Mouse (Mus musculus): Measurements from ENCODE around the gene Npr2. TPM values are rescaled to one million over a fixed set of nuclear protein-coding genes. Genes with fewer than 3 reads are reported as not detected.

The Npr2 gene
- polyA plus RNA-seq, 1 experiment from 2014 or later: 4.9 TPM

DNA sequence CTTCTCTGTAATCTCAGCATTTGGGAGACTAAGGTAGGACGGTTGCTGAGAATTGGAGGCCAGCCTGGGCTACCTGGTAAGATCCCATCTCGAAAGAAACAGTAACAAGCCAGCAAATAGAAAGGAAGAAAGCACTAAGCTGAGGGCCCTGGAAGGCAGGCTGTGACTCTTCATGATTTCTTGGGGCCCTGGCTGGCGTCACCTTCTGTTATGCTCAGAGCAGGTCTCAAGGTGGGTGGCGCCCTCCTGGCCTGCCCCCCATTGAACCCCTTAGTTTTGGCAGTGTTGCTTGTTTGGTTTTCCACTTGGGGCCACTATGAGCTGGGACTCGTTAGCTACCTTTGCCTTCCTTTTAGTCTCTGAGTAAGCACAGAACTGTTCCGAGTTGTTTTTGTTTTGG, 5.0 kb downstream of the Npr2 start:
- Histone ChIP-seq H3K9ac (ENCODE audit: low read depth, low read length) (no peak overlapping the region), H3K36me3 (ENCODE audit: control insufficient read depth, insufficient read depth, low read length) (no peaks in the 10 kb centered on the region), H3K4me1 (ENCODE audit: control insufficient read depth, insufficient read depth, low read length) (peaks cover 9% of the 10 kb centered on the region), H3K4me2 (ENCODE audit: low read depth, low read length) (no peak overlapping the region), H3K4me3 (ENCODE audit: low read length) (no peak overlapping the region), H3K27me3 (replicated peaks; ENCODE audit: control insufficient read depth, insufficient read depth, low read length) (0 out of 2 replicates have a peak, but pooled peaks cover 3% of the 10 kb centered on the region), H3K27ac (ENCODE audit: low read length) (no peak overlapping the region), H3K9me3 (ENCODE audit: control insufficient read depth, low read length) (no peaks in the 10 kb centered on the region)
- 82% methylated on average over 6 of the region's 6 CpGs for WGBS
- ATAC-seq: no peak

DNA sequence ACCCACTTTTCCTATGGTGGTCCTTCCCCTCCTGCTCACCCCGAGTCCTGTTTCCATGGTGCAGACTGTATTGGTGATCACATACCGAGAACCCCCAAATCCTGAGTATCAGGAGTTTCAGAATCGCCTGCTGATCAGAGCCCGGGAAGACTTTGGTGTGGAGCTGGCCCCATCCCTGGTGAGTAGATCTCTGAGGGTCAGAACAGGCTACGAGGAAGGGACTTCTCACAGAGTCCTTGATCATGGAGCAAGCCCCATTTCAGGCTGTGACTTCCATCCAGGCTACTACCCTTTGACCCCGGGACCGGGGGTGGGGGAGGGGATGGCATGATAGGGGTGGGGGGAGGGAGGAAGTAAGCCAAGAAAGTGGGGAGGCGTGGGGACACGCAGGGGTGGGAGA, 8.3 kb downstream of the Npr2 start:
- no peak overlapping the region for H3K4me3 ChIP-seq (ENCODE audit: low read length)
- no peaks in the 10 kb centered on the region for H3K36me3 ChIP-seq (ENCODE audit: control insufficient read depth, insufficient read depth, low read length)
- H3K9me3 ChIP-seq (ENCODE audit: control insufficient read depth, low read length): no peaks in the 10 kb centered on the region
- ATAC-seq: no peak
- no peaks in the 10 kb centered on the region for H3K4me1 ChIP-seq (ENCODE audit: control insufficient read depth, insufficient read depth, low read length)
- 66% methylated on average over 9 of the region's 9 CpGs for WGBS
- H3K27ac ChIP-seq (ENCODE audit: low read length): no peak overlapping the region
- no peak overlapping the region for H3K9ac ChIP-seq (ENCODE audit: low read depth, low read length)
- H3K27me3 ChIP-seq (replicated peaks; ENCODE audit: control insufficient read depth, insufficient read depth, low read length): no peaks in the 10 kb centered on the region
- H3K4me2 ChIP-seq (ENCODE audit: low read depth, low read length): no peak overlapping the region

DNA sequence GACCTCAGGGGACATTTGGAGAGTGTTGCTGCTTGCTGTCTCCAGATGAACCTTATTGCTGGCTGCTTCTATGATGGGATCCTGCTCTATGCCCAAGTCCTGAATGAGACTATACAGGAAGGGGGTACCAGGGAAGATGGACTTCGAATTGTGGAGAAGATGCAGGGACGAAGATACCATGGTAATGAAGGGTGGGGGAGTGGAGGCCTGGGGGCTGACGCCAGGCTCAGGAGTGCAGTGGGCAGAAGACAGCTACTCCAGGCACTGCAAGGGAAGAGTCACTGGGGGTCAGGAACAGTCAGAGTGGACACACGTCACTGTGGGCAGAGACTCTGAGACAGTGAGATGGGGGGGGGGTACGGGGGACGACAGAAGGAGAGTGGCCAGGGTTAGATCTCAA, 8.8 kb downstream of the Npr2 start:
- 86% methylated on average over 6 of the region's 6 CpGs for WGBS
- Histone ChIP-seq H3K36me3 (ENCODE audit: control insufficient read depth, insufficient read depth, low read length) (no peaks in the 10 kb centered on the region), H3K4me1 (ENCODE audit: control insufficient read depth, insufficient read depth, low read length) (no peaks in the 10 kb centered on the region), H3K9me3 (ENCODE audit: control insufficient read depth, low read length) (no peaks in the 10 kb centered on the region), H3K9ac (ENCODE audit: low read depth, low read length) (no peak overlapping the region), H3K27me3 (replicated peaks; ENCODE audit: control insufficient read depth, insufficient read depth, low read length) (no peaks in the 10 kb centered on the region), H3K27ac (ENCODE audit: low read length) (no peak overlapping the region), H3K4me2 (ENCODE audit: low read depth, low read length) (no peak overlapping the region), H3K4me3 (ENCODE audit: low read length) (no peak overlapping the region)
- ATAC-seq: no peak

DNA sequence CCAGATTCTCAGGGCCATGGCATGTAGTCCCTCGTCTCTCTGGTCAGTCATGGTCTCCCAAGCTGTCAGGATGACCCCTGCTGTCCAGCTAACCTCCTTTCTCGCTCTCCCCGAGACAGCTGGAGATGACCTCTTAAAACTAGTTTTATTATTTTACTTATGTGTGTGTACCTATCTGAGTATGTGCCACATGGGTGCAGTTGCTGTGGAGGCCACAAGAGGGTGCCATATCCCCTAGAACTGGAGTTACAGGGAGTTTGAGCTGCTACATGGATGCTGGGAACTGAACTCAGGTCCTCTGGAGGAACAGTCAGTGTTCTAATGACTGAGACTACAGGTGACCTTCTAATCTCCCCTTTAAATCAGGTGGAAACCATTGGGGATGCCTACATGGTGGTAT, 18.0 kb downstream of the Npr2 start:
- 92% methylated on average over 3 of the region's 3 CpGs for WGBS
- no peak overlapping the region for H3K9ac ChIP-seq (ENCODE audit: low read depth, low read length)
- H3K36me3 ChIP-seq (ENCODE audit: control insufficient read depth, insufficient read depth, low read length): peaks cover 6% of the 10 kb centered on the region
- no peaks in the 10 kb centered on the region for H3K27me3 ChIP-seq (replicated peaks; ENCODE audit: control insufficient read depth, insufficient read depth, low read length)
- no peak overlapping the region for H3K4me2 ChIP-seq (ENCODE audit: low read depth, low read length)
- no peak overlapping the region for H3K4me3 ChIP-seq (ENCODE audit: low read length)
- H3K27ac ChIP-seq (ENCODE audit: low read length): no peak overlapping the region
- peaks cover 9% of the 10 kb centered on the region for H3K9me3 ChIP-seq (ENCODE audit: control insufficient read depth, low read length)
- H3K4me1 ChIP-seq (ENCODE audit: control insufficient read depth, insufficient read depth, low read length): no peaks in the 10 kb centered on the region; the same call in 1 of the 2 replicates
- ATAC-seq: no peak

DNA sequence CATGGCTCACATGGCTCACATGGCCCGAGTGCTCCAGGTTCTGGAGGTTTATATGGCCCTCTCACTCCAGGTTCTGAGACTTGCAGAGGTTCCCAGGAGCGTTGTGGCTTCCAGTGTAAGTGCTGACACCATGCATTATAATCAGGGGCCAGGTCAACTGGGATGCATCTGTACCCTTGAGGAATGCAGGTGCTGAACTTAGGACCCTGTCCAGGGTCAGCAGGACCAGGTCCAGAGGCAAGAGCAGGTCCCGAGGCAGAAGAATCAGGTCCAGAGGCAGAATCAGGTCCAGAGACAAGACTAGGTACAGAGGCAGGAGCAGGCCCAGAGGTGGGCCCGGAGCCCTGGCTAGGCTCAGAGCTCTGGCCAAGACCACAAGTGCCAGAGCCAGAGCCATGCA, 21.0 kb downstream of the Npr2 start:
- no peak overlapping the region for H3K4me3 ChIP-seq (ENCODE audit: low read length)
- H3K27me3 ChIP-seq (replicated peaks; ENCODE audit: control insufficient read depth, insufficient read depth, low read length): no peaks in the 10 kb centered on the region
- H3K27ac ChIP-seq (ENCODE audit: low read length): no peak overlapping the region
- peaks cover 9% of the 10 kb centered on the region for H3K9me3 ChIP-seq (ENCODE audit: control insufficient read depth, low read length)
- H3K9ac ChIP-seq (ENCODE audit: low read depth, low read length): no peak overlapping the region
- ATAC-seq: no peak
- H3K36me3 ChIP-seq (ENCODE audit: control insufficient read depth, insufficient read depth, low read length): peaks cover 6% of the 10 kb centered on the region
- WGBS: 84% methylated on average over 4 of the region's 4 CpGs
- H3K4me2 ChIP-seq (ENCODE audit: low read depth, low read length): no peak overlapping the region
- peaks cover 8% of the 10 kb centered on the region for H3K4me1 ChIP-seq (ENCODE audit: control insufficient read depth, insufficient read depth, low read length)

DNA sequence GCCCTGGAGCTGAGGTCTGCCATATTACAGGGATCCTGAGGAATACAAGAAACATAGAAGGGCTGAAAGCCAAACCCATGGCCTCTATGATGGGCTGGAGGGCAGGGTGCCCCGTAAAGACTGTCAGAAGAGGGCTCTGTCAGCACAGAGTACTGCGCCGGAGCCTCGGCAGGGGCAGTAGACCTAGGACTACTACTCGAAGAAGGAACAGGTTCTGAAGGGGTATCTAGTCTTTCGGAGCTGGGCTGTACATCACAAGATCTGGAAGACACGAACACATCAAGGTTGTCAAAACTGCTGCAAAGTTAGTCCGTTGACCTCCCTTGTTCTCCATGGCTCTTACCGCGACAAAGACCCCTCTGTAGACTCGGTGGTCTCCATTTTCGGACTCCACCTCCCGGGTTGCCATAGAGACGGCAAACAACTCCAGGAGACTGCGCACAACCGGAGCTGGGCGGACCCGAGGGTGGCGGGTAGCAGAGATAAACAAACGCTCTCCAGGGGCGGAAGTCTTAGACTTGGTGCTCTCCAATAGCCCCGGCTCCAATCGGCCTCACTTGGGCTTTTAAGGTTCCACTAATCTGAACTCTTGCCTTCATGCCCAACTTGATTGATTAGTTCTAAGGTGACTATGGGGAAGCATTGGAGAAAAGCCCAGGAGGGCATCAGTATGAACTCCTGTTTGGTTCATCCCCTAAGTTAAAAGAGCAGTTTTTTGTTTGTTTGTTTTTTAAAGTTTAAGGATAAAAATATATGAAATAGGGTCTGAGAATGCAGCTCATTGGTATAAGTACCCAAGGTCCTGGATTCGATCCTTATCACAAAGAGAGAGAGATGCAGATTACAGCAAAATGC, 21.7 kb downstream of the Npr2 start, which contains the start of gene Spag8:
Spag8 (minus strand) TSS at position 434 of the 855 bp plus-strand sequence.
- Histone ChIP-seq H3K9me3 (ENCODE audit: control insufficient read depth, low read length) (peaks cover 9% of the 10 kb centered on the region), H3K4me1 (ENCODE audit: control insufficient read depth, insufficient read depth, low read length) (peaks cover 8% of the 10 kb centered on the region), H3K27ac (ENCODE audit: low read length) (no peak within 1 kb of the TSS), H3K27me3 (replicated peaks; ENCODE audit: control insufficient read depth, insufficient read depth, low read length) (no peaks in the 10 kb centered on the region), H3K36me3 (ENCODE audit: control insufficient read depth, insufficient read depth, low read length) (peaks cover 6% of the 10 kb centered on the region), H3K4me3 (ENCODE audit: low read length) (peak within 1 kb of the TSS; percentile 23; the same call in 1 of the 2 replicates), H3K9ac (ENCODE audit: low read depth, low read length) (no peak within 1 kb of the TSS), H3K4me2 (ENCODE audit: low read depth, low read length) (peak within 1 kb of the TSS; percentile 45)
- no peak for ATAC-seq
- 14% methylated on average over 24 of the region's 24 CpGs for WGBS

DNA sequence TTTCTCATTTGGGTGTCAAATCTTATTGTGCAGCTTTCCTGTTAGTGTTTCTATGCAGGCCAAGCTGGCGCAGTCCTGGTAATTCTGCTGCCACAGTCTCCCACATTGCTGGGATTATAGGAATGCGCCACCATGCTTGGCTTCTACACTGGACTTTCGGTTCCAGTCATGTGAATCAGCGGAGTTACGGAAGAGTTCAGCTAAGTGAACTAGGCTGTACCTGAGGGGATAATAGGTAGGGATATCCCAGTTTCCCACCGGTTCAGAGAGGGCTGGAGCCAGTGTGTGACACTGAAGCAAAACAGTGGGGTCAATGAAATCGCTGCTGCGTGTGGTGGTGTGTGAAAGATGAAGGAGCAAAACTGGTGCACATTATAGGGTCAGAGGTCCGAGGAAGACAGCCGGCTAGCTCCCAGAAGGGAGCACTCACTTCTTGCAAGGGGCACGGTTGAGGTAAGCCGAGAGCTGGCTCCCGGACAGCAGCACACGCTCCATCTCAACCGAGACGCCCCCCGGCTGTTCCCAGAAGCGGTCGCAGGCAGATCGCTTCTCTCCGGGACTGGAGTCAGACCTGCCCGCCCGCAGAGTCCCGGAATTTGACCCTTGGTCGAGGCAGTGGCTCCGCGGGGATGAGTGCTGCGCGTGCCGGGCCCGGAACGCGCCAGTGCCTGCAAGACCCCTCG, 24.1 kb downstream of the Npr2 start:
- H3K9ac ChIP-seq (ENCODE audit: low read depth, low read length): peak overlapping the region; percentile 92
- ATAC-seq: peak; percentile 67
- 4% methylated on average over 34 of the region's 34 CpGs for WGBS
- H3K36me3 ChIP-seq (ENCODE audit: control insufficient read depth, insufficient read depth, low read length): no peaks in the 10 kb centered on the region
- no peaks in the 10 kb centered on the region for H3K9me3 ChIP-seq (ENCODE audit: control insufficient read depth, low read length)
- H3K27me3 ChIP-seq (replicated peaks; ENCODE audit: control insufficient read depth, insufficient read depth, low read length): no peaks in the 10 kb centered on the region
- H3K4me3 ChIP-seq (ENCODE audit: low read length): peak overlapping the region; percentile 94
- peak overlapping the region; percentile 71 for H3K4me2 ChIP-seq (ENCODE audit: low read depth, low read length)
- H3K27ac ChIP-seq (ENCODE audit: low read length): peak overlapping the region; percentile 91
- H3K4me1 ChIP-seq (ENCODE audit: control insufficient read depth, insufficient read depth, low read length): peaks cover 8% of the 10 kb centered on the region

DNA sequence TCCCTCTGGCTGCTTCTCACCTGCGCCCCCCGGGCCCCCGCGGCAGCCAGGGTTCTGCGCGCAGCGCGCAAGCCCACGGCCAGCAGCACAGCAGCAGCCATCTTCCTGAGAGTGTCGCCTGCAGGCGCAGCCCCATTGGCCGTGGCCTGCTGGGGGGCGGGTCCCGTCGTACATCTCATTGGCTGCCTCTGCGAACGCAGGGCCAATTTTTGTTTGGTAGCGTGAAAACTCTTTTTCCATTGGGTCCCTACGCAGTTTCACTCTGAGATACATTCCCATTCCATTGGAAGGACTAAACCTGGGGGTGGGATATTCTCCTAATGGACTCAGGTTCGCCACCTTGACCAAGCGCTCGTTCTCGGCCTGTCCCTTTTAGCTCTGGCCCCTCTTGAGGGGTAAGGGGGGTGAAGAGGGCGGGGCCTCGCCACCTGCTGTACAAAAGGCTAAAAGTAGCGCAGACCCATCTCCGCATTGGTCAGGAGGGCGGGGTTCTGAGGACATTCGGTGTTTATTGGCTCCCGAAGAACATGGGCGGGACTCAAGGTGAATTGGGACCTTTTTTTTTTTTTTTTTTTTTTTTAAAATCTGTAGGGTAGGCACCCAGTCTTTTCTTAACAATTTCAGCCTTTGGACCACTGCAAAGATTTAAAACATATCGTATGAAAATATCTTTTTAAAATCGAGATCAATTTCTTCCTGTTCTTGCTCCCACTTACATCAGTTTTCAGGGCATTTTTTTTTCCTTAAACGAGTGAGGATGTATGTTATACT, 24.8 kb downstream of the Npr2 start, which contains the start of gene Hint2:
Hint2 (minus strand) TSS at position 128 of the 771 bp plus-strand sequence.
- no peaks in the 10 kb centered on the region for H3K9me3 ChIP-seq (ENCODE audit: control insufficient read depth, low read length)
- peak within 1 kb of the TSS; percentile 94 for H3K4me3 ChIP-seq (ENCODE audit: low read length)
- H3K9ac ChIP-seq (ENCODE audit: low read depth, low read length): peak within 1 kb of the TSS; percentile 92
- peak within 1 kb of the TSS; percentile 71 for H3K4me2 ChIP-seq (ENCODE audit: low read depth, low read length)
- H3K4me1 ChIP-seq (ENCODE audit: control insufficient read depth, insufficient read depth, low read length): peaks cover 8% of the 10 kb centered on the region
- under 1% methylated on average over 34 of the region's 34 CpGs for WGBS
- H3K36me3 ChIP-seq (ENCODE audit: control insufficient read depth, insufficient read depth, low read length): no peaks in the 10 kb centered on the region
- peak; percentile 98 for ATAC-seq
- no peaks in the 10 kb centered on the region for H3K27me3 ChIP-seq (replicated peaks; ENCODE audit: control insufficient read depth, insufficient read depth, low read length)
- H3K27ac ChIP-seq (ENCODE audit: low read length): peak within 1 kb of the TSS; percentile 91

DNA sequence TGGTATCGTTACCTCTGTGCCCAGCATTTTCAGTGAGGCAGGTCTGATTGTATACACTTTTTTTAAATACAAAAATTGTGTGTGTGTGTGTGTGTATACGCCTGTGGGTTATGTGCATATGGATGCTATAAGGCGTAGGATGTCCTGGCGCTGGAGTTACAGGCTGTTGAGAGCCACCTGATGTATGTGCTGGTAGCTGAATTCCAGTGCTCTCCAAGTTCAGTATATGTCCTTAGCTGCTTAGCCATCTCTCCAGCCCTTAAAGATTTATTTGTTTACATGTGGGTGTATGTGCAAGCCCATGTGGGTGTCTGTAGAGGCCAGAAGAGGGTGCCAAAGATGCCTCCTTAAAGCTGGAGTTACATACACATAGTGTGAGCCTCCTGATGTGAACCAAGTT, 25.4 kb downstream of the Npr2 start:
- no peaks in the 10 kb centered on the region for H3K27me3 ChIP-seq (replicated peaks; ENCODE audit: control insufficient read depth, insufficient read depth, low read length)
- peak overlapping the region; percentile 94; the same call in 1 of the 2 replicates for H3K4me3 ChIP-seq (ENCODE audit: low read length)
- no peaks in the 10 kb centered on the region for H3K36me3 ChIP-seq (ENCODE audit: control insufficient read depth, insufficient read depth, low read length)
- no peak overlapping the region for H3K9ac ChIP-seq (ENCODE audit: low read depth, low read length)
- H3K27ac ChIP-seq (ENCODE audit: low read length): no peak overlapping the region
- 59% methylated on average over 4 of the region's 4 CpGs for WGBS
- no peaks in the 10 kb centered on the region for H3K9me3 ChIP-seq (ENCODE audit: control insufficient read depth, low read length)
- H3K4me1 ChIP-seq (ENCODE audit: control insufficient read depth, insufficient read depth, low read length): peaks cover 8% of the 10 kb centered on the region
- peak overlapping the region; percentile 31 for H3K4me2 ChIP-seq (ENCODE audit: low read depth, low read length)
- no peak for ATAC-seq

Data from intestine, embryonic 16.5 days (tissue).